Mouse (Mus musculus) testis, adult 2 months (tissue): ENCODE results near the gene Pdzrn4.

Source experiments
- CTCF ChIP-seq: fragments of 200-500 bp; IDR thresholded peaks from 2 replicates; pipeline ENCODE4 v1.5.1; 2012; ENCODE audit warnings: low read depth, mild to moderate bottlenecking, inconsistent platforms, low read length, moderate library complexity; ENCODE audit not compliant: control insufficient read depth, insufficient read depth, insufficient replicate concordance
- POLR2A ChIP-seq: fragments of 200-500 bp; IDR thresholded peaks from 2 replicates; pipeline ENCODE4 v1.6.1; 2012; ENCODE audit warnings: low read depth, mild to moderate bottlenecking, inconsistent platforms, low read length, moderate library complexity; ENCODE audit not compliant: control insufficient read depth

- TF ChIP-seq POLR2A (no peak), CTCF (no peak)
Measured at GRCm38 (mm10) chr15:92621731-92622234, 225.1 kb downstream of the Pdzrn4 start.
